Mouse (Mus musculus) intestine, postnatal 0 days (tissue): ENCODE data around the gene Syt7. TPM values are rescaled to one million over a fixed set of nuclear protein-coding genes. Genes with fewer than 3 reads are reported as not detected.
A peak's percentile ranks its signal among the peaks of the same experiment; 100 is the strongest.

Experiments used
- ATAC-seq: fragments of 200-750 bp; cut with Nextera tagmentation; 2 replicates; pipeline ENCODE4 v1.8.0; 2017; ENCODE audit warnings: mild to moderate bottlenecking, moderate TSS enrichment, moderate library complexity
- H3K27ac ChIP-seq: fragments of 300-500 bp; sonication (generic); 2 replicates; pipeline ENCODE4 v1.5.1; 2014; ENCODE audit warnings: mild to moderate bottlenecking, low read depth, low read length, moderate library complexity
- H3K27me3 ChIP-seq: fragments of 300-500 bp; sonication (generic); replicated peaks from 2 replicates; pipeline ENCODE4 v1.6.1; 2014; ENCODE audit warnings: low read length, mixed read lengths; ENCODE audit not compliant: control insufficient read depth, insufficient read depth
- H3K36me3 ChIP-seq: fragments of 300-500 bp; sonication (generic); 2 replicates; pipeline ENCODE4 v1.6.1; 2014; ENCODE audit warnings: mild to moderate bottlenecking, moderate library complexity; ENCODE audit not compliant: control insufficient read depth, insufficient read depth
- H3K4me1 ChIP-seq: fragments of 300-500 bp; sonication (generic); replicated peaks from 2 replicates; pipeline ENCODE4 v1.6.1; 2014; ENCODE audit warnings: antibody characterized with exemption, low read length, mixed read lengths; ENCODE audit not compliant: control insufficient read depth, insufficient read depth
- H3K4me2 ChIP-seq: fragments of 300-500 bp; sonication (generic); replicated peaks from 2 replicates; pipeline ENCODE4 v1.6.1; 2014; ENCODE audit warnings: low read depth, mild to moderate bottlenecking, moderate library complexity
- H3K4me3 ChIP-seq: fragments of 300-500 bp; sonication (generic); 2 replicates; pipeline ENCODE4 v1.5.1; 2014; ENCODE audit warnings: low read depth, low read length
- H3K9ac ChIP-seq: fragments of 300-500 bp; sonication (generic); 2 replicates; pipeline ENCODE4 v1.6.1; 2014; ENCODE audit warnings: mild to moderate bottlenecking, low read depth, low read length
- H3K9me3 ChIP-seq: fragments of 300-500 bp; sonication (generic); 2 replicates; pipeline ENCODE4 v1.6.1; 2016; ENCODE audit warnings: mixed run types; ENCODE audit not compliant: control insufficient read depth
- CTCF ChIP-seq: sonication (generic); IDR thresholded peaks from 2 replicates; pipeline ENCODE4 v1.5.1; 2016; ENCODE audit warnings: low read depth, mild to moderate bottlenecking, control low read depth, antibody characterized with exemption, moderate library complexity
- WGBS: fragments of 180-500 bp; shearing (Covaris S2); extraction: QIAGEN DNeasy Blood & Tissue Kit; methylation state at CpG from one replicate; pipeline ENCODE4 v1.1.7; 2014; 5-methylcytosine and 5-hydroxymethylcytosine counted together
- polyA plus RNA-seq: library from polyadenylated mRNA; unstranded; fragments of >200 nt; fragmentation: Nextera tagmentation; extraction: Ambion mirVana; gene quantifications from 2 replicates; pipeline ENCODE4 v1.2.1, GENCODE M21; 2015

Gene Syt7
- polyA plus RNA-seq, 1 experiment from 2014 or later = 1.9 TPM

- TF ChIP-seq CTCF = peak; percentile 76
- Histone ChIP-seq H3K4me3 (no peak overlapping the region), H3K4me1 (no peaks in the 10 kb centered on the region), H3K27ac (no peak overlapping the region), H3K9ac (no peak overlapping the region), H3K27me3 (peaks cover 19% of the 10 kb centered on the region; the same call in 1 of the 2 replicates), H3K9me3 (no peaks in the 10 kb centered on the region), H3K4me2 (no peak overlapping the region), H3K36me3 (no peaks in the 10 kb centered on the region)
- ATAC-seq = no peak
- WGBS = 28% methylated on average over 3 of the region's 3 CpGs
Observed at GRCm38 (mm10) chr19:10391995-10392394, 3.1 kb downstream of the Syt7 start.

GRCm38 (mm10) chr19:10393471-10393870 is 4.6 kb downstream of the Syt7 start:
- no peak for TF ChIP-seq CTCF
- Histone ChIP-seq H3K4me2 (no peak overlapping the region), H3K36me3 (no peaks in the 10 kb centered on the region), H3K9me3 (no peaks in the 10 kb centered on the region), H3K4me1 (no peaks in the 10 kb centered on the region), H3K4me3 (no peak overlapping the region), H3K27ac (no peak overlapping the region), H3K9ac (no peak overlapping the region), H3K27me3 (peaks cover 14% of the 10 kb centered on the region; the same call in 1 of the 2 replicates)
- ATAC-seq = no peak
- WGBS = 96% methylated on average over 6 of the region's 6 CpGs

DNA sequence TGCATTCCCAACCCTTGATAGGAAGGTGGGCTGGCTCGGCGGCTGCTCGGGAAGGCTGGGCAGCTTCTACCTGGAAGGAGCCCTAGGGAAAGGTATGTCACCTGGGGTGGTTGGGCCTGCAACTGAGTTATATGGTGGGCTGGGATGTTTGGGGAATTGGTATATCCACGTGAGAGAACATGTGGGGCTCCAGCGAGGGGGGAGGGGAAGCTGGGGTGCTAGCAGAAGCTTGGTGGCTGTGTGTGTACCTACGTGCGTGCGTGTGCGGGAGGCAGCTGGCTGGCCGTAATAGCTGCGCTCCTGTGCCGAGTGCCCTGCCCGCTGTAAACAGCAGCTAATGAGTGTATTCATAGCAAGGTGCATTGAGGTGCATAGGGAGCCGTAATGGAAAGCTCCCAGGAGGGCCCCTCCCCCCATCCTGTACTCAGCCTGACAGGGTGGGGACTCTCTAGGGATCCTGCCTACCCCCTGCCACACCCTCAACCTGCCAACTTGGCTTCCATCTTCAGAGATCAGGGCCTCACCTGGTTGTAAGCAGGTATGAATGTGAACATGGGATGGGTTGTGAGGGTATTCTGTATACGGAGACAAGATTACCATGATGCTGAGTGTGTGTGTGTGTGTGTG is 5.1 kb downstream of the Syt7 start:
- ATAC-seq = no peak; the same call in 1 of the 2 replicates
- no peak for TF ChIP-seq CTCF
- H3K27ac ChIP-seq = no peak overlapping the region
- no peaks in the 10 kb centered on the region for H3K36me3 ChIP-seq
- H3K27me3 ChIP-seq = peaks cover 14% of the 10 kb centered on the region; the same call in 1 of the 2 replicates
- H3K4me3 ChIP-seq = no peak overlapping the region
- H3K4me1 ChIP-seq = no peaks in the 10 kb centered on the region
- no peak overlapping the region for H3K9ac ChIP-seq
- 56% methylated on average over 15 of the region's 15 CpGs for WGBS
- no peaks in the 10 kb centered on the region for H3K9me3 ChIP-seq
- H3K4me2 ChIP-seq = no peak overlapping the region

DNA sequence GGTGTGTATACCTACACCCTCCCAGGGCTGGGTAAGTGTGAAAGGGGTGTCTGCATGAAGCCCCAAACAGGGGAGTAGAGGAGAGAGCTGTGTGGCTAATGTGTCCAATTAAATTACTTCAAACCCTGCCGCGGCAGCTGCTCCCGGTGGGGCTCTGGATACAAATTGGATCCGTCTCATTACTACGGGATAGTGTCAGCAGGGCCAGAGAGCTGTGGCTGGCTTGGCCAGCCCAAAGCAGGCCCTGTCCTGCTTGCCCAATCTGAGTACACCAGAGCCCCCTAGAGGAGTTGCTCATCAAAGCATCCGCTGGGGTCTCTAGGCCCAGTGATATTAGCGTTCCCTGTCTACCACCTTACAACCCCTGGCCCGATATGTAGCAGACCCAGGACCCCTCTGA is 6.3 kb downstream of the Syt7 start:
- Histone ChIP-seq H3K27ac (no peak overlapping the region), H3K9ac (no peak overlapping the region), H3K36me3 (no peaks in the 10 kb centered on the region), H3K9me3 (no peaks in the 10 kb centered on the region), H3K4me1 (no peaks in the 10 kb centered on the region), H3K4me3 (no peak overlapping the region), H3K4me2 (no peak overlapping the region), H3K27me3 (peaks cover 4% of the 10 kb centered on the region; the same call in 1 of the 2 replicates)
- 48% methylated on average over 8 of the region's 8 CpGs for WGBS
- peak; percentile 31; the same call in 1 of the 2 replicates for TF ChIP-seq CTCF
- no peak for ATAC-seq

GRCm38 (mm10) chr19:10396962-10397361 is 8.1 kb downstream of the Syt7 start:
- no peak overlapping the region for H3K27ac ChIP-seq
- no peaks in the 10 kb centered on the region for H3K4me1 ChIP-seq
- H3K9me3 ChIP-seq = no peaks in the 10 kb centered on the region
- H3K36me3 ChIP-seq = no peaks in the 10 kb centered on the region
- no peak for ATAC-seq
- WGBS = 71% methylated on average over 2 of the region's 2 CpGs
- H3K4me2 ChIP-seq = no peak overlapping the region
- no peak overlapping the region for H3K4me3 ChIP-seq
- TF ChIP-seq CTCF = no peak
- H3K9ac ChIP-seq = no peak overlapping the region
- H3K27me3 ChIP-seq = no peaks in the 10 kb centered on the region

- Histone ChIP-seq H3K36me3 (no peaks in the 10 kb centered on the region), H3K9me3 (no peaks in the 10 kb centered on the region), H3K4me2 (no peak overlapping the region), H3K9ac (no peak overlapping the region), H3K4me3 (no peak overlapping the region), H3K4me1 (no peaks in the 10 kb centered on the region), H3K27me3 (no peaks in the 10 kb centered on the region), H3K27ac (no peak overlapping the region)
- no peak for ATAC-seq
- no peak for TF ChIP-seq CTCF
- WGBS = 61% methylated on average over 8 of the region's 8 CpGs
Observed at GRCm38 (mm10) chr19:10397479-10398153, 8.7 kb downstream of the Syt7 start.
